Mouse (Mus musculus) right cerebral cortex, adult 18-20 months (tissue): ENCODE measurements at regions not wholly inside any gene's neighbourhood (a gene's known extent, or its start where the extent isn't known, plus 50 kb on each side); places are given as distances from the start of the nearest gene placed in this dataset.

Experiments
- DNase-seq: peaks from one replicate; pipeline ENCODE4 v3.0.0; 2022; ENCODE audit warnings: mixed read lengths

GRCm38 (mm10) chr5:126199876-126200275, 668.3 kb downstream of the Tmem132b start:
- DNase-seq: no peak

- DNase-seq: no peak
Observed at GRCm38 (mm10) chr5:126201535-126201934, 670.0 kb downstream of the Tmem132b start.

GRCm38 (mm10) chr5:126201996-126202395, 670.4 kb downstream of the Tmem132b start:
- DNase-seq: no peak

- no peak for DNase-seq
Observed at GRCm38 (mm10) chr5:126217016-126217415, 685.4 kb downstream of the Tmem132b start.

GRCm38 (mm10) chr5:126217746-126218145, 686.2 kb downstream of the Tmem132b start:
- no peak for DNase-seq

- DNase-seq: no peak
Observed at GRCm38 (mm10) chr5:126223696-126224095, 692.1 kb downstream of the Tmem132b start.

GRCm38 (mm10) chr5:126230768-126231167, 699.2 kb downstream of the Tmem132b start:
- no peak for DNase-seq

GRCm38 (mm10) chr5:126238071-126238470, 706.5 kb downstream of the Tmem132b start:
- peak; percentile 54 for DNase-seq

GRCm38 (mm10) chr5:126245776-126246175, 714.2 kb downstream of the Tmem132b start:
- DNase-seq: no peak

- DNase-seq: no peak
Observed at GRCm38 (mm10) chr5:126250331-126250730, 718.8 kb downstream of the Tmem132b start.

- DNase-seq: peak; percentile 9
Observed at GRCm38 (mm10) chr5:126254661-126255060, 723.1 kb downstream of the Tmem132b start.

GRCm38 (mm10) chr5:126257860-126258259, 726.3 kb downstream of the Tmem132b start:
- no peak for DNase-seq

GRCm38 (mm10) chr5:126266471-126266870, 734.9 kb downstream of the Tmem132b start:
- peak; percentile 49 for DNase-seq

GRCm38 (mm10) chr5:126266929-126267609, 735.5 kb downstream of the Tmem132b start:
- DNase-seq: no peak

- DNase-seq: no peak
Observed at GRCm38 (mm10) chr5:126268592-126268991, 737.0 kb downstream of the Tmem132b start.

GRCm38 (mm10) chr5:126274316-126274715, 742.7 kb downstream of the Tmem132b start:
- peak; percentile 27 for DNase-seq

GRCm38 (mm10) chr5:126281057-126281728, 749.6 kb downstream of the Tmem132b start:
- DNase-seq: no peak

- DNase-seq: no peak
Observed at GRCm38 (mm10) chr5:126281782-126282181, 750.2 kb downstream of the Tmem132b start.

- DNase-seq: no peak
Observed at GRCm38 (mm10) chr5:126324847-126325246, 793.3 kb downstream of the Tmem132b start.

- no peak for DNase-seq
Observed at GRCm38 (mm10) chr5:126328276-126328675, 796.7 kb downstream of the Tmem132b start.

GRCm38 (mm10) chr5:126335091-126335490, 803.5 kb downstream of the Tmem132b start:
- DNase-seq: no peak

- no peak for DNase-seq
Observed at GRCm38 (mm10) chr5:126335553-126336520, 804.3 kb downstream of the Tmem132b start.

GRCm38 (mm10) chr5:126337884-126338283, 806.3 kb downstream of the Tmem132b start:
- no peak for DNase-seq
